Mouse (Mus musculus): ENCODE data around the gene Gpam. TPM values are rescaled to one million over a fixed set of nuclear protein-coding genes. Genes with fewer than 3 reads are reported as not detected.
A peak's percentile ranks its signal among the peaks of the same experiment; 100 is the strongest.

Gene Gpam
- polyA plus RNA-seq, 1 experiment from 2014 or later: 24.2 TPM

GRCm38 (mm10) chr19:55087776-55088175 is 39.3 kb downstream of the Gpam start:
- Histone ChIP-seq H3K4me2 (ENCODE audit: low read depth, low read length) (no peak overlapping the region), H3K9me3 (ENCODE audit: low read length) (no peaks in the 10 kb centered on the region), H3K36me3 (replicated peaks; ENCODE audit: insufficient read depth, low read length) (peaks cover 67% of the 10 kb centered on the region), H3K27me3 (ENCODE audit: insufficient read depth, low read length) (no peaks in the 10 kb centered on the region), H3K4me3 (ENCODE audit: low read depth, low read length) (no peak overlapping the region), H3K27ac (ENCODE audit: low read depth) (peak overlapping the region; percentile 30; the same call in 1 of the 2 replicates), H3K4me1 (ENCODE audit: insufficient read depth) (peaks cover 17% of the 10 kb centered on the region), H3K9ac (replicated peaks) (no peak overlapping the region)
- 69% methylated on average over 8 of the region's 8 CpGs for WGBS (ENCODE audit: insufficient replicate concordance)
- ATAC-seq (peak; percentile 39; the same call in 1 of the 2 replicates), DNase-seq (peak; percentile 49)
- TF ChIP-seq EP300 (IDR thresholded peaks at IDR 0.05; ENCODE audit: low read depth): peak; percentile 19; the same call in 1 of the 2 replicates
- TF ChIP-seq CTCF (IDR thresholded peaks at IDR 0.05; ENCODE audit: low read depth): no peak

GRCm38 (mm10) chr19:55085857-55086185 is 41.2 kb downstream of the Gpam start:
- H3K36me3 ChIP-seq (replicated peaks; ENCODE audit: insufficient read depth, low read length): peaks cover 83% of the 10 kb centered on the region
- ATAC-seq (no peak; the same call in 1 of the 2 replicates), DNase-seq (no peak)
- TF ChIP-seq EP300 (IDR thresholded peaks at IDR 0.05; ENCODE audit: low read depth) (no peak), CTCF (IDR thresholded peaks at IDR 0.05; ENCODE audit: low read depth) (no peak)
- no peak overlapping the region for H3K4me2 ChIP-seq (ENCODE audit: low read depth, low read length)
- no peak overlapping the region for H3K4me3 ChIP-seq (ENCODE audit: low read depth, low read length)
- H3K27me3 ChIP-seq (ENCODE audit: insufficient read depth, low read length): no peaks in the 10 kb centered on the region
- peak overlapping the region; percentile 44; the same call in 1 of the 2 replicates for H3K27ac ChIP-seq (ENCODE audit: low read depth)
- peaks cover 14% of the 10 kb centered on the region for H3K4me1 ChIP-seq (ENCODE audit: insufficient read depth)
- no peaks in the 10 kb centered on the region for H3K9me3 ChIP-seq (ENCODE audit: low read length)
- H3K9ac ChIP-seq (replicated peaks): 0 out of 2 replicates have a peak overlapping the region, but pooled peaks have one; percentile 30
- WGBS (ENCODE audit: insufficient replicate concordance): 55% methylated on average over 7 of the region's 7 CpGs

GRCm38 (mm10) chr19:55084971-55085856 is 41.8 kb downstream of the Gpam start:
- no peaks in the 10 kb centered on the region for H3K9me3 ChIP-seq (ENCODE audit: low read length)
- H3K36me3 ChIP-seq (replicated peaks; ENCODE audit: insufficient read depth, low read length): peaks cover 84% of the 10 kb centered on the region
- DNase-seq (no peak), ATAC-seq (peak; percentile 37)
- no peak for TF ChIP-seq CTCF (IDR thresholded peaks at IDR 0.05; ENCODE audit: low read depth)
- no peak for TF ChIP-seq EP300 (IDR thresholded peaks at IDR 0.05; ENCODE audit: low read depth)
- 0 out of 2 replicates have a peak overlapping the region, but pooled peaks have one; percentile 30 for H3K9ac ChIP-seq (replicated peaks)
- peak overlapping the region; percentile 44; the same call in 1 of the 2 replicates for H3K27ac ChIP-seq (ENCODE audit: low read depth)
- peaks cover 9% of the 10 kb centered on the region; the same call in 1 of the 2 replicates for H3K4me1 ChIP-seq (ENCODE audit: insufficient read depth)
- no peak overlapping the region for H3K4me2 ChIP-seq (ENCODE audit: low read depth, low read length)
- no peaks in the 10 kb centered on the region for H3K27me3 ChIP-seq (ENCODE audit: insufficient read depth, low read length)
- 51% methylated on average over 4 of the region's 4 CpGs for WGBS (ENCODE audit: insufficient replicate concordance)
- H3K4me3 ChIP-seq (ENCODE audit: low read depth, low read length): no peak overlapping the region

- H3K9ac ChIP-seq (replicated peaks): no peak overlapping the region
- H3K27me3 ChIP-seq (ENCODE audit: insufficient read depth, low read length): no peaks in the 10 kb centered on the region
- no peak overlapping the region for H3K27ac ChIP-seq (ENCODE audit: low read depth)
- no peaks in the 10 kb centered on the region for H3K9me3 ChIP-seq (ENCODE audit: low read length)
- no peaks in the 10 kb centered on the region for H3K4me1 ChIP-seq (ENCODE audit: insufficient read depth)
- WGBS (ENCODE audit: insufficient replicate concordance): 83% methylated on average over 8 of the region's 8 CpGs
- DNase-seq (no peak), ATAC-seq (no peak)
- H3K4me2 ChIP-seq (ENCODE audit: low read depth, low read length): no peak overlapping the region
- TF ChIP-seq EP300 (IDR thresholded peaks at IDR 0.05; ENCODE audit: low read depth): no peak
- TF ChIP-seq CTCF (IDR thresholded peaks at IDR 0.05; ENCODE audit: low read depth): no peak
- no peak overlapping the region for H3K4me3 ChIP-seq (ENCODE audit: low read depth, low read length)
- peaks cover 90% of the 10 kb centered on the region for H3K36me3 ChIP-seq (replicated peaks; ENCODE audit: insufficient read depth, low read length)
Measured at GRCm38 (mm10) chr19:55076822-55077221, 50.2 kb downstream of the Gpam start.

GRCm38 (mm10) chr19:55073004-55073403 is 54.0 kb downstream of the Gpam start:
- TF ChIP-seq CTCF (IDR thresholded peaks at IDR 0.05; ENCODE audit: low read depth) (peak; percentile 38), EP300 (IDR thresholded peaks at IDR 0.05; ENCODE audit: low read depth) (no peak)
- no peaks in the 10 kb centered on the region for H3K4me1 ChIP-seq (ENCODE audit: insufficient read depth)
- ATAC-seq (no peak), DNase-seq (no peak)
- no peak overlapping the region for H3K4me2 ChIP-seq (ENCODE audit: low read depth, low read length)
- H3K9me3 ChIP-seq (ENCODE audit: low read length): no peaks in the 10 kb centered on the region
- H3K27ac ChIP-seq (ENCODE audit: low read depth): no peak overlapping the region
- no peak overlapping the region for H3K9ac ChIP-seq (replicated peaks)
- H3K4me3 ChIP-seq (ENCODE audit: low read depth, low read length): no peak overlapping the region
- 77% methylated on average over 3 of the region's 3 CpGs for WGBS (ENCODE audit: insufficient replicate concordance)
- no peaks in the 10 kb centered on the region for H3K27me3 ChIP-seq (ENCODE audit: insufficient read depth, low read length)
- peaks cover 87% of the 10 kb centered on the region for H3K36me3 ChIP-seq (replicated peaks; ENCODE audit: insufficient read depth, low read length)

- Histone ChIP-seq H3K36me3 (replicated peaks; ENCODE audit: insufficient read depth, low read length) (peaks cover 53% of the 10 kb centered on the region), H3K4me3 (ENCODE audit: low read depth, low read length) (no peak overlapping the region), H3K9ac (replicated peaks) (no peak overlapping the region), H3K9me3 (ENCODE audit: low read length) (no peaks in the 10 kb centered on the region), H3K27ac (ENCODE audit: low read depth) (no peak overlapping the region), H3K4me1 (ENCODE audit: insufficient read depth) (no peaks in the 10 kb centered on the region), H3K27me3 (ENCODE audit: insufficient read depth, low read length) (no peaks in the 10 kb centered on the region), H3K4me2 (ENCODE audit: low read depth, low read length) (no peak overlapping the region)
- TF ChIP-seq CTCF (IDR thresholded peaks at IDR 0.05; ENCODE audit: low read depth) (no peak), EP300 (IDR thresholded peaks at IDR 0.05; ENCODE audit: low read depth) (no peak)
- WGBS (ENCODE audit: insufficient replicate concordance): 79% methylated on average over 8 of the region's 8 CpGs
- ATAC-seq (no peak), DNase-seq (no peak)
Measured at GRCm38 (mm10) chr19:55069054-55069453, 58.0 kb downstream of the Gpam start.

Data from liver, postnatal 0 days (tissue).